In genomic region chr4:53789346-53789745, GRCm38 (mm10) we compare ENCODE assay signal across 25 mouse cellular contexts. TPM values are rescaled to one million over a fixed set of nuclear protein-coding genes. Genes with fewer than 3 reads are reported as not detected.
DNase-seq lines count a peak whose midpoint lies in the region; ATAC-seq lines count a peak whose summit lies in the region.
"Had no signal": no experiment of that assay in that cellular context is flagged by ENCODE, and none has a peak within 500 bp of the region (broad histone marks: within the 10 kb centered on the region; RNA-seq: fewer than 3 reads in every experiment).

No protein-coding gene starts in this region.

- no peak overlapping the region for H3K9ac ChIP-seq in midbrain, embryonic 11.5 days (ENCODE audit: low read length)
- no peak overlapping the region for H3K9ac ChIP-seq in midbrain, embryonic 14.5 days (replicated peaks; ENCODE audit: low read length)
- no peak overlapping the region for H3K9ac ChIP-seq in forebrain, embryonic 14.5 days (ENCODE audit: low read length)
- H3K9ac ChIP-seq: embryonic facial prominence, embryonic 12.5 days; heart, embryonic 13.5 days; hindbrain, embryonic 12.5 days had no signal

- H3K4me3 ChIP-seq in midbrain, embryonic 11.5 days (ENCODE audit: low read depth, low read length) = no peak overlapping the region
- H3K4me3 ChIP-seq in midbrain, embryonic 14.5 days (replicated peaks; ENCODE audit: low read depth, low read length) = no peak overlapping the region
- no peak overlapping the region for H3K4me3 ChIP-seq in forebrain, embryonic 14.5 days (ENCODE audit: low read depth, low read length)
- H3K4me3 ChIP-seq: embryonic facial prominence, embryonic 12.5 days; heart, embryonic 13.5 days; hindbrain, embryonic 12.5 days had no signal

- H3K9me3 ChIP-seq in midbrain, embryonic 11.5 days (ENCODE audit: control insufficient read depth, low read length) = no peaks in the 10 kb centered on the region
- no peaks in the 10 kb centered on the region for H3K9me3 ChIP-seq in midbrain, embryonic 14.5 days (ENCODE audit: control insufficient read depth, low read length)
- no peaks in the 10 kb centered on the region for H3K9me3 ChIP-seq in forebrain, embryonic 14.5 days (replicated peaks; ENCODE audit: control insufficient read depth, low read length)
- H3K9me3 ChIP-seq: embryonic facial prominence, embryonic 12.5 days; heart, embryonic 13.5 days; hindbrain, embryonic 12.5 days had no signal

- 0 out of 2 replicates have a peak, but pooled peaks cover 8% of the 10 kb centered on the region for H3K4me1 ChIP-seq in midbrain, embryonic 11.5 days (ENCODE audit: control insufficient read depth, insufficient read depth, low read length)
- H3K4me1 ChIP-seq in midbrain, embryonic 14.5 days (ENCODE audit: control insufficient read depth, insufficient read depth, low read length) = 0 out of 2 replicates have a peak, but pooled peaks cover 9% of the 10 kb centered on the region
- H3K4me1 ChIP-seq in forebrain, embryonic 14.5 days (ENCODE audit: control insufficient read depth, insufficient read depth, low read length) = no peaks in the 10 kb centered on the region
- H3K4me1 ChIP-seq: embryonic facial prominence, embryonic 12.5 days; hindbrain, embryonic 12.5 days had no signal

- WGBS in midbrain, embryonic 11.5 days = 2% methylated on average over 4 of the region's 4 CpGs
- WGBS in midbrain, embryonic 14.5 days = 7% methylated on average over 4 of the region's 4 CpGs
- 7% methylated on average over 4 of the region's 4 CpGs for WGBS in forebrain, embryonic 14.5 days

- H3K27me3 ChIP-seq in midbrain, embryonic 11.5 days (ENCODE audit: control insufficient read depth, insufficient read depth, low read length) = peaks cover 4% of the 10 kb centered on the region
- H3K27me3 ChIP-seq in midbrain, embryonic 14.5 days (ENCODE audit: control insufficient read depth, insufficient read depth, low read length) = no peaks in the 10 kb centered on the region
- H3K27me3 ChIP-seq in forebrain, embryonic 14.5 days (replicated peaks; ENCODE audit: control insufficient read depth, insufficient read depth, low read length) = no peaks in the 10 kb centered on the region
- H3K27me3 ChIP-seq: CH12.LX; heart, embryonic 13.5 days; hindbrain, embryonic 12.5 days had no signal

- DNase-seq in midbrain, embryonic 11.5 days (ENCODE audit: low spot score, missing footprints) = peak; percentile 89
- no peak for DNase-seq in midbrain, embryonic 14.5 days
- DNase-seq in ZHBTc4 (ENCODE audit: low read depth, low spot score) = peak; percentile 57
- peak; percentile 72 for DNase-seq in embryo, embryonic 9.5 days (ENCODE audit: extremely low spot score)
- no peak for DNase-seq in forebrain, embryonic 14.5 days (ENCODE audit: low spot score)
- DNase-seq in adrenal gland, adult 8-10 months = no peak
- no peak for DNase-seq in frontal cortex, adult 2 months (ENCODE audit: extremely low spot score in 1 of 2, low spot score in 1 of 2)
- DNase-seq: adrenal gland, adult 2 months; cerebellum, adult 11 months; cerebellum, adult 8-10 months; cerebellum, postnatal 14 days; gastrocnemius, postnatal 36 days; heart, adult 11 months; heart, postnatal 36 days; kidney, adult 18-20 months had no signal

- no peak for ATAC-seq in midbrain, embryonic 11.5 days (ENCODE audit: low FRiP score)
- ATAC-seq in midbrain, embryonic 14.5 days (ENCODE audit: low FRiP score, low TSS enrichment) = no peak
- no peak for ATAC-seq in forebrain, embryonic 14.5 days
- ATAC-seq: forebrain, embryonic 16.5 days; hindbrain, postnatal 0 days had no signal

- H3K27ac ChIP-seq in midbrain, embryonic 11.5 days (ENCODE audit: low read depth, low read length) = no peak overlapping the region
- H3K27ac ChIP-seq in midbrain, embryonic 14.5 days (replicated peaks; ENCODE audit: low read depth, low read length) = no peak overlapping the region
- H3K27ac ChIP-seq in forebrain, embryonic 14.5 days (ENCODE audit: low read depth, low read length) = no peak overlapping the region
- H3K27ac ChIP-seq: embryonic facial prominence, embryonic 12.5 days; heart, embryonic 13.5 days; hindbrain, embryonic 12.5 days; hindbrain, postnatal 0 days had no signal

- H3K4me2 ChIP-seq in midbrain, embryonic 11.5 days = no peak overlapping the region
- no peak overlapping the region for H3K4me2 ChIP-seq in midbrain, embryonic 14.5 days (ENCODE audit: low read length)
- H3K4me2 ChIP-seq in forebrain, embryonic 14.5 days (ENCODE audit: low read length) = no peak overlapping the region
- H3K4me2 ChIP-seq: embryonic facial prominence, embryonic 12.5 days; heart, embryonic 13.5 days; hindbrain, embryonic 12.5 days had no signal

- H3K36me3 ChIP-seq in midbrain, embryonic 11.5 days (ENCODE audit: control insufficient read depth, insufficient read depth, low read length) = no peaks in the 10 kb centered on the region
- no peaks in the 10 kb centered on the region for H3K36me3 ChIP-seq in midbrain, embryonic 14.5 days (ENCODE audit: control insufficient read depth, insufficient read depth, low read length)
- H3K36me3 ChIP-seq in forebrain, embryonic 14.5 days (ENCODE audit: control insufficient read depth, insufficient read depth, low read length) = no peaks in the 10 kb centered on the region
- H3K36me3 ChIP-seq: embryonic facial prominence, embryonic 12.5 days; heart, embryonic 13.5 days; hindbrain, embryonic 12.5 days had no signal

RNA-seq across cellular contexts. Expression of gene Tal2, which starts 9.8 kb away (rescaled TPM):
- polyA plus RNA-seq in midbrain, embryonic 11.5 days (2014; fragmentation: Nextera tagmentation; extraction: Ambion mirVana) = 44.9 and 45.9 TPM in 2 replicates
- 10.5 and 19.4 TPM in 2 replicates for polyA plus RNA-seq in midbrain, embryonic 14.5 days (2014; fragmentation: Nextera tagmentation; extraction: Ambion mirVana)
- polyA plus RNA-seq in forebrain, embryonic 14.5 days (2014; fragmentation: Nextera tagmentation; extraction: Ambion mirVana) = 0.19 and 0.28 TPM in 2 replicates
- under 1 TPM; 0.09 to 0.16 (median 0.11) TPM for total RNA-seq in adrenal gland, adult 8-10 months (2022)
- polyA plus RNA-seq in frontal cortex, adult 2 months (2012; rRNA removed) = 0.15 and 0.24 TPM in 2 replicates
- total RNA-seq: adrenal gland, adult 2 months; CH12.LX; common myeloid progenitor, adult 5-6 weeks; MEL had no signal
- polyA plus RNA-seq: adrenal gland, adult 2 months; heart, embryonic 13.5 days; heart, postnatal 0 days; intestine, embryonic 14.5 days had no signal

RNA-seq across cellular contexts. Expression of gene Tmem38b, which starts 36.5 kb away (rescaled TPM):
- 13.0 and 13.5 TPM in 2 replicates for polyA plus RNA-seq in midbrain, embryonic 11.5 days (2014; fragmentation: Nextera tagmentation; extraction: Ambion mirVana)
- 9.4 and 11.9 TPM in 2 replicates for polyA plus RNA-seq in midbrain, embryonic 14.5 days (2014; fragmentation: Nextera tagmentation; extraction: Ambion mirVana)
- polyA plus RNA-seq in forebrain, embryonic 14.5 days (2014; fragmentation: Nextera tagmentation; extraction: Ambion mirVana) = 6.9 and 7.0 TPM in 2 replicates
- 10 to 100 TPM; 15.8 to 30.8 (median 20.0) TPM for total RNA-seq in adrenal gland, adult 8-10 months (2022)
- polyA plus RNA-seq in frontal cortex, adult 2 months (2012; rRNA removed) = 7.0 and 8.6 TPM in 2 replicates

Comparison
In these comparisons a context has a peak if more than half of its experiments do, and no peak if none do; other contexts are left out.
1. DNase-seq: peak in midbrain, embryonic 11.5 days (single experiment), ZHBTc4 (single experiment) and embryo, embryonic 9.5 days (single experiment); none in midbrain, embryonic 14.5 days (single experiment), forebrain, embryonic 14.5 days (single experiment), adrenal gland, adult 8-10 months (single experiment) and frontal cortex, adult 2 months (0 of 2).